Mouse (Mus musculus) embryo, embryonic 10.5 days (tissue): ENCODE results near the gene Tdrd9.

Source experiments
- DNase-seq: peaks from one replicate; pipeline ENCODE4 v3.0.0-alpha.2; 2015; ENCODE audit warnings: low spot score

The Tdrd9 gene

GRCm38 (mm10) chr12:112107685-112108084 lies 136.3 kb downstream of the Tdrd9 start:
- no peak for DNase-seq

- no peak for DNase-seq
Observed at GRCm38 (mm10) chr12:112108696-112109445, 137.5 kb downstream of the Tdrd9 start.

GRCm38 (mm10) chr12:112109701-112110100 lies 138.3 kb downstream of the Tdrd9 start:
- no peak for DNase-seq

- DNase-seq = no peak
Observed at GRCm38 (mm10) chr12:112111323-112111722, 140.0 kb downstream of the Tdrd9 start.

DNA sequence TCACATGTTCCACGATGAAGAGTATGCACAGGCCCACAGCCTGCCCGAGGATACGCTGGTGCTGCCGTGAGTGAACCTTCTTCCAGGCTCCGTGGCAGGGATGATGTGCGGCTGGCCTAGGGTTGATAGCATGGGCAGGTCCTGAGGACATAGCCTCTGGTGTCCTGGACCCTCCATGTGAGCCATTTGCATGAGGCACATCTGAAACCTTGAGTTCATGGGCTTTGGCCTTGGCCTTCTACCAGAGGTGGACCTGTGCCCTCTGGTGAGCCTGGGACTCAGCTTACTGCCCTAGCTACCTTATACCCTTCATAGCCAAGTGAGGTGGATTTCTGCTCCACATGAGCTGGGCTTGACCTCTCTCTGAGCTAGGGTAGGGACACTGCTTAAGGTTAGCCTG lies 140.9 kb downstream of the Tdrd9 start:
- DNase-seq = no peak

GRCm38 (mm10) chr12:112112686-112113396 lies 141.5 kb downstream of the Tdrd9 start:
- no peak for DNase-seq

DNA sequence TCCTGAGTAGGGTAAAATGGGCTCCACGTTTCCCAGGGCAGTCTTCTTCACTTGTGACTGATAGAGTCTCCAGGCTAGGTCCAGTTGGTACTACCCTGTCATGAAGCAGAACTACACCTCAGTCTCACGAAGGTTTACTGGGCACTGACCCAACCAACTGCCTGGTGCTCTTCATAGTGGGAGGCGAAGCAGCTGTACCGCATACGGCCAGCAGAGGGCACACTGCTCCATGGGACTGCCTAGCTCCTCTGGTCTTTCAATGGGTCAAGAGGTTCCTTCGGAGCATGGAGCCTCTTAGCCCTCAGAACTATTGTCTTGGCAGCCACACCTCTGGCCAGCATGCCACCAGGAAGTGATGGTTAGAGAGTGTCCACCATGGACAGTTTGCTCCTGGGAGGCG lies 142.4 kb downstream of the Tdrd9 start:
- DNase-seq = peak; percentile 91

GRCm38 (mm10) chr12:112117006-112117405 lies 145.6 kb downstream of the Tdrd9 start:
- no peak for DNase-seq

DNA sequence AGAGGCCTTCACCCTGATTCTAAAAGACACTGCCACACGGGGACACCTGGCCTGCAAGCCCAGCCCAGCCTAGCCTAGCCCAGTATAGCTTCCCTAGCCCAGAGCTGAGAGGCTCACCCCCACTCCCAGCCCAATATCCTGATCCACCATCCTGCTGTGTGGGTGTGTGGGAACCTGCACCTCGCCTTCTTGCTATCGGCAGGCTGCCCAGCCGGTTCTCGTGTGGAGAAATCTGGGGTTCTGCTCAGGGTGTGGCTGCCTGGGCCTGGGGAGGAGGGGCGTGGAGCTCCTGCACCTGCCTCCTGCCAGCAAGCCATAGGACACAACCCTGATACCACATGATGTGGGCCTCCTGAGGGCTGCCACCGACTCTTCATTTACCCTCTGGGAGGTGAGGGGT lies 146.3 kb downstream of the Tdrd9 start:
- no peak for DNase-seq
